Mouse (Mus musculus): ENCODE data around the gene Fancm.
"Not testable (repeated sequence)": the region's sequence is repeated elsewhere in the genome, so short reads cannot be mapped to it uniquely, and the experiment has no call there.

The Fancm gene

DNA sequence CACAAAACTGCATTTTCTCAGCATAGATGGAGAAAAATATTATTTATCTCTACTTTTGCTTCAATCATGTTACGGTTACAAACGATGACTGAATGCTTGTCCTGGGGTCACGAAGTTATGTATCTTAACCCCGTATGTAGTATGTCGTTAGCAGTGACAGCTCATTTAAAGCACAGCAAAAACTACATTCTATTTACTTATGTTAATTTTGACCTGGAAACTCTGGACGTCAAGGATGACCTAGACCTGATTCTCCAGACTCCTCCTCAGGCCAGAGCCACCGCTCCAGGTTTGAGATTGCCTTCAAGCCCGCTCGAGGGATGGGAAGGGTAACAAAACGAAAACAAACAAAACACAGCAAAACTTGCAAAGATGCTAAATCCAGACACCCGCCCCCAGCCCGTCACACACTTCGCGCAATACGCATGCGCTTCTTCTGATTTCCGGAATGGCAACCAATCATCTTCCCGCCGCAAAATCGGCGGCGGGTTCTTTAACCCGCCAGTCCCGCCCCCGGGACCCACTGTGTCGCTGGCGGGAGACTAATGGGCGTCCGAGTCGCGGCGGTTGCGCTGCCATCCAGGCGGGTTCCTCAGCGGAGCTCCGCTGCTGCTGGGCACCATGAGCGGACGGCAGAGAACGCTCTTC lies at the start of gene Fancm:
TSS of gene Fancm (plus strand) at position 519 of the 648 bp plus-strand sequence.
- peak; percentile 90 for DNase-seq (ENCODE audit: low read depth)

GRCm38 (mm10) chr12:65035839-65036189 lies 39.6 kb upstream of the Fancm start:
- DNase-seq (ENCODE audit: low read depth) = no peak

DNA sequence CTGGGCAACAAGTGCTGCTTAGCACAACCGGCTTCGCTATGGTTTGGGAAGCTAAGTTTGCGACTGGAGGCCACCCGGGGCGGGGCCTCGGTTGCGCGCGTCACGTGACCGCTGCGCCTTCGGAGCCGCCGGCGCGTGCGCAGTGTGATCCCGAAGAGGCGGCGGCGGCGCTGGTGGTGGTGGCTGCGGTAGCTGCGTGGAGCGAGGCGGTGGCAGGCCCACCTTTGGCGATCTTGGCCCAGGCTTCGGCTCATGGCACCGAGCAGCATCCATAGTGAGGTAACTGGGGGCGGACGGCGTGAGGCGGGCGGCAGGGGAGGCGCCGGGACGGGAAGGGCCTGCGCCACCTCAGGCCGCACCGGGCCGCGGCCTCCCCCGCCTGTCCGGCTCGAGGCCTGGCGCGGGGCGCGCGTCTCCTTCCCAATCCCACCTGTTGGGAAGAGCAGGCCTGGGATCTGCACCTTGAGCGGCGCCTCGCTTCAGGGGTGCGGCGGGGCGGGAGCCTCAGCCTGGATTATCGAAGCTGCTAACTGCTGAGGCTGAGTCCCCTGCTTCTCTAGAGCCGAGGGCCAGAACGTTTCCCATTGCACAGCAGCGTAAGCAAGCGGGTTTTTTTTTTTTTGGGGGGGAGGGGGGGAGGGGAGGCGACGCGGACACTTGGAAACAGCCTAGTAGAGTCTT lies 39.1 kb upstream of the Fancm start, which contains the start of gene Prpf39:
TSS of gene Prpf39 (plus strand) at position 144 of the 681 bp plus-strand sequence.
- DNase-seq (ENCODE audit: low read depth) = peak; percentile 70

DNA sequence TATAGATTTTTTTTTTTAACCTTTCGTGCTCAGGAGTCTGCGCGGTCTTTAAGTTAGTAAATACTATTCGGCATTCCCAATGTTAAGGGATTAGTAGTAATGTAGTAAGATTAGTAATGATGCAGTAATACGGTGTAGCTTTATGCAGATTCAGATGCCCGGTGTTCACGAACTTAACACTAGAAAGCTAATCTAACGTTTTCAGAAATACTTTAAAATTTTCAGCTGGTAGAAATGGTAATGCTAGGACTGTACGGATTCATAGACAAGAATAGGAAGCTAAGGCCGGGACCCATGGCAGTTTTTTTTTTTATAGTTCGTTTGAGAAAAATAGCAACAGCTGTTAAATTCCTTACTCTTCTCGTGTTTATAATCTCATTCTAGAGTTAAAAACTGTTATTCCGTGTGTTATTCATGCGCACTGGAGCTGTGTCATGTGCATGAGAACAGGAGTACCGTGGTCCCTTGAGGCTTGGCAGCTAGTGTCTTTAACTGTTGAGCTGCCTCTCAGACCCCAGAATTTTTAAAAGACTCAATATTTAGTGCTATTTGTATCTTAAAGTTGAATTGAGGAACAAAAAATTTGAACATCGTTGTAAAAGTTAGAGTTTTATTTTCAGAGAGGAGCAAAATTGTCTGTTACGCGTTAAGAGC lies 38.4 kb upstream of the Fancm start:
- no peak for DNase-seq (ENCODE audit: low read depth)

DNA sequence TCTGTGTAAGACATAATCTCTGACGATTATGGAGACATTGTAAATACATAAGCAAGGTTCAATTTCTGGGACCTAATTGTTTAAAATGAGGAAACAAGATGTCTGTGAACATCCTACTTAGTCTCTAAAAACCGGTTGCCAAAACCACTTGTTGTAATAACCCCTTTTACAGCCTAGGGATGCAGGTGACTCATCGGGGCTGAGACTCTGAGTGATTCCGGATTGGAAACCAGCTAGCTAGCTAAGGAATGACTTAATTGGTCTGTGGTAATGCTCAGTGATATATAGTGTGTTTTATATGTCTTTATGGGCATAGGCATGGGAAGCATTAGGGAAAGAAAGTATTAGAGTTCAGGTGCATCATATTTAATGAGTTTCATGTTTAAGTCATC lies 37.9 kb upstream of the Fancm start:
- peak; percentile 50 for DNase-seq (ENCODE audit: low read depth)

DNA sequence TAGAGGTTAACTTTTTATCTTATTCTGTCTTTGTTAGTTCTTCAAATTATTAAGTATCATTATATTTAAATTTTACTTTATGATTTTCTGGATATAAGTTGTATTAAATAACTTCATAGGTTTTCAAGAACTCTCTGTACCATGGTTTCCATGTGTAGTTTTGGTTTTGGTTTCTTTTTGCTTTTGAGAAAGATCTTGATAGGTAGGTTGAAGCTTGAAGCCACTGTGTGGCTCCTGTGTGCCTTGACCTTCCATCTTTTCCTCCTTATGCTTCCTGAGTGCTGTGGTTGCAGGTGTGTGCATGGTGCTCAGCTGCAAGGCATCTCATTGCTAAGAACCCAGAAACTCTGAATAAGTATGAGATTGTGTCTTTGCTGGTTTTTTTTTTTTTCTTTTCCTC lies 26.6 kb upstream of the Fancm start:
- no peak for DNase-seq (ENCODE audit: low read depth)

DNA sequence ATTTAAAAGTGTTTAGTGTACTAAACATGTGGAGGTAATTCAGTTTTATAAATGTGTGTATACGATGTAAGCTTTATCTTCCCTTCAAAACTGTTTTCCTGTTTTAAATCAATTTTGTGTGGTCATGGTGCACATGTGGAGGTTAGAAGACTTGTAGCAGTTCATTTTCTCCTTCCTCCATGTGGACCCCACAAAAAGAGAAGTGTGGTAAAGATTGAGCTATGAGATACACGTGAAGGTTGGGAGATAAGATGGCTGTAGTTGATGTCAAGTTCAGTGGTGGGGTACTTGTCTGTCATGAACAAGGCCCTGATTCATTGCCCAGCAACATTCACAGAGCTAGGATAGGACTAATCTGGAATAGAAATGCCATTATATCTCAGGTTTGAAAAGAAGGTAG lies 17.2 kb upstream of the Fancm start:
- DNase-seq (ENCODE audit: low read depth) = no peak

- DNase-seq (ENCODE audit: low read depth) = no peak
Measured at GRCm38 (mm10) chr12:65061082-65061481, 14.3 kb upstream of the Fancm start.

GRCm38 (mm10) chr12:65065241-65065640 lies 10.2 kb upstream of the Fancm start:
- DNase-seq (ENCODE audit: low read depth) = no peak

- DNase-seq (ENCODE audit: low read depth) = no peak
Measured at GRCm38 (mm10) chr12:65066234-65066633, 9.2 kb upstream of the Fancm start.

- DNase-seq (ENCODE audit: low read depth) = no peak
Measured at GRCm38 (mm10) chr12:65068409-65068808, 7.0 kb upstream of the Fancm start.

- DNase-seq (ENCODE audit: low read depth) = no peak
Measured at GRCm38 (mm10) chr12:65072911-65073610, 2.3 kb upstream of the Fancm start.

DNA sequence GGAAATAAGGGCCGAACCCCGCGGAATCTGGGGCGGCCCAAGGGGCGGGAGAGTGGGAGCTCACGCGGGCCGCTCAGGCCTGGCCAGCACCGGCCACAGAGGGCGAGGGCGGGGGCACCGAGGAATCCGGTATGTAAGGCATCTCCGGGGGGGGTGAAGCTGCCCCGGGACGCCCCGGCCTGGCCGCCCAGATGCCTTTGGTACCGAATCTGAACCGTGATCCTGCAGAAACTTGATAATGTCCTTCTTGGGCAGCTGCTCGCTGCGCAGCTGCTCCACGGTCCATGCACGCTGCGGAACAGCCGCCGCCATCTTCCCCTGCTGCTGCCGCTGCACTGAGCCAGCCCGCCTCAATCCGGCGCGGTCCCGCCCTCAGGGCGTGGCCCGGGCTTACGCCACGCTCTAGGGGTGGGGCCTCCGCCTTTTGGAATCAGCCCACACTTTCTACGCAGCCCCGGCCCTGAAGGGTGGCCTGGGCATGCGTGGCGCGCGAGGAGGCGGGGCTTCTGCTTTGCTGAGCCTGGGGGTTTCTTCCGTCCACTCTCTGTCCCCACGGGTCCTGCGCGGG lies 1.7 kb upstream of the Fancm start, which contains the start of gene Fkbp3:
TSS of gene Fkbp3 (minus strand) at position 397 of the 568 bp plus-strand sequence.
- peak; percentile 94 for DNase-seq (ENCODE audit: low read depth)

DNA sequence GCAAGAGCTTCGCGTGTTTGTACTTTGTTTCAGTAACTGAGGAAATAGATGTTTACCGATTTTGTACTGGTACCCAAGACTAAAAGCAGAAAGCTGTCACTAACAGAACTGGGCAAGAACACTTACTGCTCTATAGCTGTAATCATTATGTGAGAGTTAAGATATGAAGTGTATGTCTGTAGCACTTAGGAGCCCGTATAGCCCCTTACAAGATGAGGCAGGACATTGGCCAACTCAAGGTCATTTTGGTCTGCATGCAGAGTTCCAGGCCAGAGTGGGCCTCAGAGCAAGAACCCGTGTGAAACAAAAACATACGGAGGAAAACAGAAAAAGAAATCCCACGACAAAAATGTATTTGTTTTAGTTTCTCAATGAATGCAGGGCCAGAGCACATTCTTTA lies 752 bp upstream of the Fancm start:
- no peak for DNase-seq (ENCODE audit: low read depth)

GRCm38 (mm10) chr12:65075733-65076310 lies 419 bp downstream of the Fancm start:
- DNase-seq (ENCODE audit: low read depth) = no peak

DNA sequence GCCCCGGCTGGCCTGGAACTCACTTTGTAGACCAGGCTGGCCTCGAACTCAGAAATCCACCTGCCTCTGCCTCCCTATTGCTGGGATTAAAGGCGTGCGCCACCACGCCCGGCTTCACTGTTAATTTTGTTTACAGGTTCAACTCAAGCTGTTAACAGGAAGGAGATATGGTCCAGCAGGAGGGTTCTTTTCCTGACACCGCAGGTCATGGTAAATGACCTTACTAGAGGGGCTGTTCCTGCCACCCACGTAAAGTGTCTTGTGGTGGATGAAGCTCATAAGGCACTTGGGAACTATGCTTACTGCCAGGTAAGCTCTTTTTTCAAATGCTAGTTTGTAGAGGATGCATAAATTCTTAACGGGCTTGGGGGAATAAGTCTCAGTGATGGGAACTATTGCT lies 1.5 kb downstream of the Fancm start:
- no peak for DNase-seq (ENCODE audit: low read depth)

- no peak for DNase-seq (ENCODE audit: low read depth)
Measured at GRCm38 (mm10) chr12:65108746-65109145, 33.3 kb downstream of the Fancm start.

DNA sequence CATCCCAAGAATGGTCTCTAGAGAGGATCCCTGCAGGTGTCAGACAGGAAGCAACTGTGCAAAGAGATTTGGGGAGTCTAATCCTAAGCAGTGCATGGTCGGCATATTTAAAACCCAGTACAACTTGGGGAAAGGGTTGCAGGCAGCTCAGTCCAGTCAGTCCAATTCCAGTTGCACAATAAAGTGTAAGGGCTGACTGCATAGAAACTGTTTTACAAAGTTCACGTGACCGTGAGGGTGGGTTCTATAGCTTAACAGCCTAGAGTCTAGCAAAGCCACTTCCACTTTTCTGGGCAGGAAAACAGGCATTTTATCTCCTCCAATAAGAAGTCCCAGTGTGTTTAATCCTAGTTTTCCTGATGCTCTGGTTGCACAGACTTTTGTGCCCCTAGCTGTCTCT lies 36.1 kb downstream of the Fancm start:
- no peak for DNase-seq (ENCODE audit: low read depth)

- DNase-seq (ENCODE audit: low read depth) = no peak
Measured at GRCm38 (mm10) chr12:65112811-65113210, 37.4 kb downstream of the Fancm start.

DNA sequence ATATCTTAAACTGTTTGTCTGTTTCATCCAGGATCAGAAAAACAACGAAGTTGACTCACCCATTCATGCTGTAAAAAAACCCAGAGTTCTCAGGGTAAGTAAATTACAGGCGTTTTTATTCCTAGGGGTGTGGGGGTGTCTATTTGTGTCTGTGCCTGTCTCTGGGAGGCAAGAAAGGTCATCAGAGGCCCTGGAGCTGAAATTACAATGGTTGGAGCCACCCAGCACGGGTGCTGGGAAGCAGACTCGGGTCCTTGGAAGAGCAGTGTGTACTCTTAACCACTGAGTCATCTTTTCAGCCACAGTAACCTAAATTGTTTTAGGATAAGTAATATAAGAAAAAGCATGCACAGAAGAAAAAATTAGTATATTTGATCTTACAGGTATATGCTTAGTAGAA lies 38.5 kb downstream of the Fancm start:
- DNase-seq (ENCODE audit: low read depth) = no peak

DNA sequence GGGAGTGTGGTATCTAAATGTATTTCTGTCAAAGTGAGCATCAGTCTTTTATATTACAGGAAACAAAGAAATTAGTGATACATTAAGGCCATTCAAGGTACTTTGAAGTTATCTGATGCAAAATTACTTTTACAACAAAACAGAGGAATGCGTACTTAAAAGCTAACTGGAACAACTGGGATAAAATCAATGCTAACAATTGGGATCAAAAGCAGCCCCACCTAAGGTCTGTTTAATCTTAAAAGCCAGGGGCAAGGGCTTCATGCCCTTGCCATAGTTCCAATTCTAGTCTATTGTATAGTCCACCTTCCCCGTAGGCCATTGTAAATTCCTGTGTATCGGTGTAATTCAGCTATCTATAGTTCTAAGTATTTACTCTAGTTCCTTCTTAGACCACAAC lies 39.6 kb downstream of the Fancm start:
- not testable (repeated sequence) for DNase-seq (ENCODE audit: low read depth)

- DNase-seq (ENCODE audit: low read depth) = no peak
Measured at GRCm38 (mm10) chr12:65118968-65119367, 43.6 kb downstream of the Fancm start.

Data from c-Kit-positive CD71-negative TER-119-negative erythroid progenitor cells, embryonic 14.5 days (primary cell).